Mouse (Mus musculus): Measurements from ENCODE around the gene Gm8265. TPM values are rescaled to one million over a fixed set of nuclear protein-coding genes. Genes with fewer than 3 reads are reported as not detected.

Gene Gm8265
- polyA plus RNA-seq (2017; shearing (Covaris generic)), result not detected

GRCm38 (mm10) chr14:5632928-5633327 is at the start of gene Gm8265:
Gm8265 (minus strand) TSS chr14:5633028.

Other genes with a start within 250 kb of the Gm8265 start
- gene Gm3500, start 244.0 kb downstream of the Gm8265 start, polyA plus RNA-seq (2017; shearing (Covaris generic)), result not detected
- not detected for gene Gm3194, start 177.6 kb downstream of the Gm8265 start, polyA plus RNA-seq (2017; shearing (Covaris generic))
- not detected for gene Gm8246, start 155.2 kb downstream of the Gm8265 start, polyA plus RNA-seq (2017; shearing (Covaris generic))
- gene Gm3187, start 148.8 kb downstream of the Gm8265 start, polyA plus RNA-seq (2017; shearing (Covaris generic)), result not detected
- not detected for gene Gm3488, start 131.4 kb downstream of the Gm8265 start, polyA plus RNA-seq (2017; shearing (Covaris generic))
- gene Gm3532, start 94.5 kb downstream of the Gm8265 start, polyA plus RNA-seq (2017; shearing (Covaris generic)), result not detected
- not detected for gene Gm9603, start 54.4 kb upstream of the Gm8265 start, polyA plus RNA-seq (2017; shearing (Covaris generic))
- not detected for gene Gm3373, start 108.5 kb upstream of the Gm8265 start, polyA plus RNA-seq (2017; shearing (Covaris generic))
- not detected for gene Gm3383, start 175.0 kb upstream of the Gm8265 start, polyA plus RNA-seq (2017; shearing (Covaris generic))
- not detected for gene Gm3424, start 197.3 kb upstream of the Gm8265 start, polyA plus RNA-seq (2017; shearing (Covaris generic))
- not detected for gene Gm8237, start 247.4 kb upstream of the Gm8265 start, polyA plus RNA-seq (2017; shearing (Covaris generic))

All from effector memory CD4-positive, alpha-beta T cell, adult 7 months (primary cell).